In the genomic region with DNA sequence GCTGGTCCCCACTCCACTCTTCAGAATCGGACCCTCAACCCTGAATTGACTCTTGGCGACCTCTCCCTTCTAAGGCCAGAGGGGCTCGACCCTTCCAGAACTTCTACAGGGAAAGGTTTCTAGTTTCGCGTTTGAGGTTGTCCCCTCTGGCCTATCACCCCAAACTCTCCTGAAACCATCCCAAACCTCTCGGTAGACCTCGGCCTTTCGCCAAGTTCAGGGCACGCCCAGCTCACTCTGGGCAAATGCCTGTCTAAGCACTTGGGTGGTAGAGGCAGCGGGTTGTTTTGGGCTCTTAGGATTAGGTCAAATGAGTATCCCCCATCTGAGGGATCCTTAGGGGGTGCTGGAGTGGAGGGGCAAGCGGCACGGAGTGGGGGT, we compare ENCODE assay signal across 9 mouse cellular contexts.
DNase-seq lines count a peak whose midpoint lies in the region; ATAC-seq lines count a peak whose summit lies in the region.
"Had no signal": no experiment of that assay in that cellular context is flagged by ENCODE, and none has a peak within 500 bp of the region (broad histone marks: within the 10 kb centered on the region; RNA-seq: fewer than 3 reads in every experiment).

No protein-coding gene starts in this region.

- WGBS in kidney, embryonic 14.5 days, result under 1% methylated on average over 12 of the region's 12 CpGs
- 2% methylated on average over 12 of the region's 12 CpGs for WGBS in forebrain, embryonic 11.5 days
- WGBS in neural tube, embryonic 12.5 days, result 1% methylated on average over 12 of the region's 12 CpGs

- H3K36me3 ChIP-seq in kidney, embryonic 14.5 days (ENCODE audit: control insufficient read depth, insufficient read depth, low read length), result no peaks in the 10 kb centered on the region
- H3K36me3 ChIP-seq in forebrain, embryonic 11.5 days (ENCODE audit: control insufficient read depth, insufficient read depth, low read length), result no peaks in the 10 kb centered on the region
- H3K36me3 ChIP-seq in neural tube, embryonic 12.5 days, result 0 out of 2 replicates have a peak, but pooled peaks cover 3% of the 10 kb centered on the region
- H3K36me3 ChIP-seq: G1E had no signal

- H3K4me2 ChIP-seq in kidney, embryonic 14.5 days (replicated peaks; ENCODE audit: low read depth, low read length), result peak overlapping the region; percentile 67
- H3K4me2 ChIP-seq in forebrain, embryonic 11.5 days (ENCODE audit: low read depth, low read length, severe bottlenecking), result peak overlapping the region; percentile 97
- peak overlapping the region; percentile 72 for H3K4me2 ChIP-seq in neural tube, embryonic 12.5 days (replicated peaks)

- peaks cover 11% of the 10 kb centered on the region for H3K4me1 ChIP-seq in kidney, embryonic 14.5 days (ENCODE audit: control insufficient read depth, insufficient read depth, low read length)
- H3K4me1 ChIP-seq in forebrain, embryonic 11.5 days (replicated peaks; ENCODE audit: control insufficient read depth, insufficient read depth, low read length), result no peaks in the 10 kb centered on the region
- H3K4me1 ChIP-seq in neural tube, embryonic 12.5 days, result peaks cover 20% of the 10 kb centered on the region

- no peaks in the 10 kb centered on the region for H3K27me3 ChIP-seq in kidney, embryonic 14.5 days (ENCODE audit: control insufficient read depth, insufficient read depth, low read length)
- no peaks in the 10 kb centered on the region for H3K27me3 ChIP-seq in forebrain, embryonic 11.5 days (ENCODE audit: control insufficient read depth, insufficient read depth, low read length)
- no peaks in the 10 kb centered on the region for H3K27me3 ChIP-seq in neural tube, embryonic 12.5 days (replicated peaks)

- ATAC-seq in kidney, embryonic 14.5 days (ENCODE audit: low FRiP score, low TSS enrichment), result no peak; the same call in 1 of the 2 replicates
- ATAC-seq in forebrain, embryonic 11.5 days (replicated peaks; ENCODE audit: low FRiP score), result no peak
- ATAC-seq in neural tube, embryonic 12.5 days (ENCODE audit: low FRiP score, low read depth), result peak; percentile 1; the same call in 1 of the 2 replicates

- peak overlapping the region; percentile 77 for H3K9ac ChIP-seq in kidney, embryonic 14.5 days (ENCODE audit: low read depth, low read length)
- peak overlapping the region; percentile 81 for H3K9ac ChIP-seq in forebrain, embryonic 11.5 days (ENCODE audit: low read length)
- H3K9ac ChIP-seq in neural tube, embryonic 12.5 days, result peak overlapping the region; percentile 86

- H3K9me3 ChIP-seq in kidney, embryonic 14.5 days (ENCODE audit: control insufficient read depth, low read length), result no peaks in the 10 kb centered on the region
- no peaks in the 10 kb centered on the region for H3K9me3 ChIP-seq in forebrain, embryonic 11.5 days (ENCODE audit: control insufficient read depth, low read length)
- H3K9me3 ChIP-seq in neural tube, embryonic 12.5 days, result no peaks in the 10 kb centered on the region

- no peak for DNase-seq in kidney, adult 11 months
- DNase-seq in adrenal gland, adult 8-10 months, result peak; percentile 26
- DNase-seq in forebrain, embryonic 11.5 days (ENCODE audit: low spot score), result peak; percentile 55
- peak; percentile 37 to 55 for DNase-seq in kidney, postnatal 4 days
- no peak for DNase-seq in Muller cell, postnatal 12 days (ENCODE audit: inconsistent ontology term)
- no peak for DNase-seq in left cerebral cortex, adult 9 months (ENCODE audit: low spot score in 2 of 2)

- H3K4me3 ChIP-seq in kidney, embryonic 14.5 days (ENCODE audit: low read length), result peak overlapping the region; percentile 86
- peak overlapping the region; percentile 76 for H3K4me3 ChIP-seq in forebrain, embryonic 11.5 days (ENCODE audit: low read depth, low read length)
- peak overlapping the region; percentile 80 for H3K4me3 ChIP-seq in neural tube, embryonic 12.5 days

- peak overlapping the region; percentile 96; the same call in 1 of the 2 replicates for H3K27ac ChIP-seq in kidney, embryonic 14.5 days (ENCODE audit: low read depth, low read length)
- H3K27ac ChIP-seq in forebrain, embryonic 11.5 days (ENCODE audit: low read depth, low read length), result no peak overlapping the region
- H3K27ac ChIP-seq in neural tube, embryonic 12.5 days, result no peak overlapping the region

Comparison
In these comparisons a context has a peak if more than half of its experiments do, and no peak if none do; other contexts are left out.
1. DNase-seq: peak in adrenal gland, adult 8-10 months (single experiment), forebrain, embryonic 11.5 days (single experiment) and kidney, postnatal 4 days (2 of 2); none in kidney, adult 11 months (single experiment), Muller cell, postnatal 12 days (single experiment) and left cerebral cortex, adult 9 months (0 of 2).
2. Peak in every context shown above with its lines, with median percentiles within 50 percentile points of each other: H3K4me2 ChIP-seq, H3K4me3 ChIP-seq and H3K9ac ChIP-seq.